Mouse (Mus musculus): ENCODE measurements around the gene Mcub. TPM values are rescaled to one million over a fixed set of nuclear protein-coding genes. Genes with fewer than 3 reads are reported as not detected.

Gene Mcub
- polyA plus RNA-seq, 1 experiment from 2014 or later = 2.8 TPM

GRCm38 (mm10) chr3:129985335-129985734 lies 15.3 kb upstream of the Mcub start:
- ATAC-seq (ENCODE audit: low FRiP score) (no peak), DNase-seq (ENCODE audit: low spot score, missing footprints) (no peak)
- no peaks in the 10 kb centered on the region for H3K9me3 ChIP-seq (ENCODE audit: control insufficient read depth, low read length)
- H3K36me3 ChIP-seq (ENCODE audit: control insufficient read depth, insufficient read depth, low read length) = peaks cover 33% of the 10 kb centered on the region
- no peaks in the 10 kb centered on the region for H3K27me3 ChIP-seq (ENCODE audit: control insufficient read depth, insufficient read depth, low read length)
- no peak overlapping the region for H3K4me2 ChIP-seq
- no peaks in the 10 kb centered on the region for H3K4me1 ChIP-seq (ENCODE audit: control insufficient read depth, insufficient read depth, low read length)
- H3K4me3 ChIP-seq (ENCODE audit: low read depth, low read length) = no peak overlapping the region
- H3K27ac ChIP-seq (ENCODE audit: low read depth, low read length) = no peak overlapping the region
- H3K9ac ChIP-seq (ENCODE audit: low read length) = no peak overlapping the region
- 92% methylated on average over 4 of the region's 4 CpGs for WGBS

- Histone ChIP-seq H3K9me3 (ENCODE audit: control insufficient read depth, low read length) (no peaks in the 10 kb centered on the region), H3K27ac (ENCODE audit: low read depth, low read length) (no peak overlapping the region), H3K4me3 (ENCODE audit: low read depth, low read length) (no peak overlapping the region), H3K4me2 (no peak overlapping the region), H3K9ac (ENCODE audit: low read length) (no peak overlapping the region), H3K4me1 (ENCODE audit: control insufficient read depth, insufficient read depth, low read length) (no peaks in the 10 kb centered on the region), H3K27me3 (ENCODE audit: control insufficient read depth, insufficient read depth, low read length) (no peaks in the 10 kb centered on the region), H3K36me3 (ENCODE audit: control insufficient read depth, insufficient read depth, low read length) (peaks cover 31% of the 10 kb centered on the region)
- ATAC-seq (ENCODE audit: low FRiP score) (no peak), DNase-seq (ENCODE audit: low spot score, missing footprints) (no peak)
- 97% methylated on average over 5 of the region's 5 CpGs for WGBS
Measured at GRCm38 (mm10) chr3:129984797-129985196, 14.8 kb upstream of the Mcub start.

- no peaks in the 10 kb centered on the region for H3K27me3 ChIP-seq (ENCODE audit: control insufficient read depth, insufficient read depth, low read length)
- peaks cover 18% of the 10 kb centered on the region for H3K36me3 ChIP-seq (ENCODE audit: control insufficient read depth, insufficient read depth, low read length)
- ATAC-seq (ENCODE audit: low FRiP score) (no peak), DNase-seq (ENCODE audit: low spot score, missing footprints) (no peak)
- H3K4me2 ChIP-seq = no peak overlapping the region
- no peaks in the 10 kb centered on the region for H3K4me1 ChIP-seq (ENCODE audit: control insufficient read depth, insufficient read depth, low read length)
- H3K9me3 ChIP-seq (ENCODE audit: control insufficient read depth, low read length) = no peaks in the 10 kb centered on the region
- H3K27ac ChIP-seq (ENCODE audit: low read depth, low read length) = no peak overlapping the region
- no peak overlapping the region for H3K4me3 ChIP-seq (ENCODE audit: low read depth, low read length)
- 82% methylated on average over 5 of the region's 5 CpGs for WGBS
- no peak overlapping the region for H3K9ac ChIP-seq (ENCODE audit: low read length)
Measured at GRCm38 (mm10) chr3:129982271-129982670, 12.3 kb upstream of the Mcub start.

- H3K27me3 ChIP-seq (ENCODE audit: control insufficient read depth, insufficient read depth, low read length) = no peaks in the 10 kb centered on the region
- H3K9ac ChIP-seq (ENCODE audit: low read length) = no peak overlapping the region
- no peaks in the 10 kb centered on the region for H3K4me1 ChIP-seq (ENCODE audit: control insufficient read depth, insufficient read depth, low read length)
- 89% methylated on average over 11 of the region's 11 CpGs for whole genome bisulfite sequencing
- H3K36me3 ChIP-seq (ENCODE audit: control insufficient read depth, insufficient read depth, low read length) = peaks cover 14% of the 10 kb centered on the region
- H3K4me3 ChIP-seq (ENCODE audit: low read depth, low read length) = no peak overlapping the region
- no peak for DNase-seq (ENCODE audit: low spot score, missing footprints)
- no peaks in the 10 kb centered on the region for H3K9me3 ChIP-seq (ENCODE audit: control insufficient read depth, low read length)
- no peak overlapping the region for H3K4me2 ChIP-seq
- no peak for ATAC-seq (ENCODE audit: low FRiP score)
- no peak overlapping the region for H3K27ac ChIP-seq (ENCODE audit: low read depth, low read length)
Measured at GRCm38 (mm10) chr3:129981756-129982155, 11.8 kb upstream of the Mcub start.

- Histone ChIP-seq H3K4me3 (ENCODE audit: low read depth, low read length) (no peak overlapping the region), H3K9me3 (ENCODE audit: control insufficient read depth, low read length) (no peaks in the 10 kb centered on the region), H3K4me2 (no peak overlapping the region), H3K36me3 (ENCODE audit: control insufficient read depth, insufficient read depth, low read length) (peaks cover 9% of the 10 kb centered on the region), H3K27ac (ENCODE audit: low read depth, low read length) (no peak overlapping the region), H3K27me3 (ENCODE audit: control insufficient read depth, insufficient read depth, low read length) (no peaks in the 10 kb centered on the region), H3K9ac (ENCODE audit: low read length) (no peak overlapping the region), H3K4me1 (ENCODE audit: control insufficient read depth, insufficient read depth, low read length) (no peaks in the 10 kb centered on the region)
- DNase-seq (ENCODE audit: low spot score, missing footprints) (peak; percentile 76), ATAC-seq (ENCODE audit: low FRiP score) (no peak)
- WGBS = 64% methylated on average over 6 of the region's 6 CpGs
Measured at GRCm38 (mm10) chr3:129979510-129979909, 9.5 kb upstream of the Mcub start.

GRCm38 (mm10) chr3:129978716-129979115 lies 8.7 kb upstream of the Mcub start:
- Histone ChIP-seq H3K4me2 (no peak overlapping the region), H3K9ac (ENCODE audit: low read length) (no peak overlapping the region), H3K27me3 (ENCODE audit: control insufficient read depth, insufficient read depth, low read length) (no peaks in the 10 kb centered on the region), H3K27ac (ENCODE audit: low read depth, low read length) (no peak overlapping the region), H3K36me3 (ENCODE audit: control insufficient read depth, insufficient read depth, low read length) (peaks cover 9% of the 10 kb centered on the region), H3K9me3 (ENCODE audit: control insufficient read depth, low read length) (no peaks in the 10 kb centered on the region), H3K4me3 (ENCODE audit: low read depth, low read length) (no peak overlapping the region), H3K4me1 (ENCODE audit: control insufficient read depth, insufficient read depth, low read length) (no peaks in the 10 kb centered on the region)
- no peak for ATAC-seq (ENCODE audit: low FRiP score)
- DNase-seq (ENCODE audit: low spot score, missing footprints) = peak; percentile 76
- WGBS = 84% methylated on average over 9 of the region's 9 CpGs

- H3K4me3 ChIP-seq (ENCODE audit: low read depth, low read length) = no peak overlapping the region
- H3K36me3 ChIP-seq (ENCODE audit: control insufficient read depth, insufficient read depth, low read length) = no peaks in the 10 kb centered on the region
- DNase-seq (ENCODE audit: low spot score, missing footprints) (no peak), ATAC-seq (ENCODE audit: low FRiP score) (no peak)
- no peaks in the 10 kb centered on the region for H3K27me3 ChIP-seq (ENCODE audit: control insufficient read depth, insufficient read depth, low read length)
- H3K27ac ChIP-seq (ENCODE audit: low read depth, low read length) = no peak overlapping the region
- no peaks in the 10 kb centered on the region for H3K4me1 ChIP-seq (ENCODE audit: control insufficient read depth, insufficient read depth, low read length)
- no peak overlapping the region for H3K9ac ChIP-seq (ENCODE audit: low read length)
- WGBS = 88% methylated on average over 5 of the region's 5 CpGs
- H3K9me3 ChIP-seq (ENCODE audit: control insufficient read depth, low read length) = no peaks in the 10 kb centered on the region
- H3K4me2 ChIP-seq = no peak overlapping the region
Measured at GRCm38 (mm10) chr3:129976317-129976716, 6.3 kb upstream of the Mcub start.

- Histone ChIP-seq H3K27ac (ENCODE audit: low read depth, low read length) (no peak overlapping the region), H3K9ac (ENCODE audit: low read length) (peak overlapping the region; percentile 59; the same call in 1 of the 2 replicates), H3K36me3 (ENCODE audit: control insufficient read depth, insufficient read depth, low read length) (no peaks in the 10 kb centered on the region), H3K9me3 (ENCODE audit: control insufficient read depth, low read length) (no peaks in the 10 kb centered on the region), H3K4me3 (ENCODE audit: low read depth, low read length) (peak overlapping the region; percentile 63), H3K4me1 (ENCODE audit: control insufficient read depth, insufficient read depth, low read length) (0 out of 2 replicates have a peak, but pooled peaks cover 2% of the 10 kb centered on the region), H3K4me2 (peak overlapping the region; percentile 99), H3K27me3 (ENCODE audit: control insufficient read depth, insufficient read depth, low read length) (peaks cover 14% of the 10 kb centered on the region)
- 25% methylated on average over 19 of the region's 19 CpGs for WGBS
- DNase-seq (ENCODE audit: low spot score, missing footprints) (peak; percentile 88), ATAC-seq (ENCODE audit: low FRiP score) (peak; percentile 67)
Measured at GRCm38 (mm10) chr3:129970529-129971515, 816 bp upstream of the Mcub start.

- Histone ChIP-seq H3K4me3 (ENCODE audit: low read depth, low read length) (peak overlapping the region; percentile 63), H3K4me1 (ENCODE audit: control insufficient read depth, insufficient read depth, low read length) (0 out of 2 replicates have a peak, but pooled peaks cover 2% of the 10 kb centered on the region), H3K9me3 (ENCODE audit: control insufficient read depth, low read length) (no peaks in the 10 kb centered on the region), H3K27me3 (ENCODE audit: control insufficient read depth, insufficient read depth, low read length) (peaks cover 14% of the 10 kb centered on the region), H3K9ac (ENCODE audit: low read length) (peak overlapping the region; percentile 59; the same call in 1 of the 2 replicates), H3K36me3 (ENCODE audit: control insufficient read depth, insufficient read depth, low read length) (no peaks in the 10 kb centered on the region), H3K4me2 (peak overlapping the region; percentile 99), H3K27ac (ENCODE audit: low read depth, low read length) (no peak overlapping the region)
- DNase-seq (ENCODE audit: low spot score, missing footprints) = no peak
- WGBS = 33% methylated on average over 10 of the region's 10 CpGs
- ATAC-seq (ENCODE audit: low FRiP score) = peak; percentile 38; the same call in 1 of the 2 replicates
Measured at GRCm38 (mm10) chr3:129969031-129969430, 975 bp downstream of the Mcub start.
